In the genomic region with DNA sequence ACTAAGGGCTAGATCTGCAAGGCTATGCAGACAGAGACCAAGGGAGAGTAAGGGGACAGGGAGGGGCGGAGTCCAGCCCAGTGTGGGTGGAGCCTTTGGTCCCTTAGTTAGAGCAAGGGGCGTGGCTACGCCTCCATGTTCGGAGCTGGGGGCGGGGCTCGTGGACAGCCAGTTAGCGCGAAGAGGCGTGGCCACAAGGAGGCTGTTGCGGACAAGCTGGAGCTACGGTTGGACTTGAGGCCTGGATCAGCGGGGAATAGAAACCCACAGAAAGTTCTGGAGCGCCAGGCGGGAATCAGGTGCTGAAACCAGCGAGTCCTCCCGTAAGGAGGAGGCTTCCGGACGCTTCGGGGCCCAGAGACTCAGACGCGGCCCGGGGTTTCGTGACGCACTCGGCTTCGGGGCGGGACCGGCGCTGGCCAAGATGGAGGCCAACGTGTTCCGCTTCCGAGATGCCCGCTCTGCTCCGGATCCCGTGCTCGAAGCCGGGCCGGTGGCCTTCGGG, we compare ENCODE assay signal across 8 mouse cellular contexts. TPM values are rescaled to one million over a fixed set of nuclear protein-coding genes. Genes with fewer than 3 reads are reported as not detected.
DNase-seq lines count a peak whose midpoint lies in the region; ATAC-seq and TF ChIP-seq lines count a peak whose summit lies in the region.

A gene (plus strand): TSS at position 171 of the 505 bp plus-strand sequence.

- H3K27ac ChIP-seq in bone marrow macrophage, adult 2 months (ENCODE audit: insufficient read depth, low read depth, low read length) = peak within 1 kb of the TSS; percentile 56
- peak within 1 kb of the TSS; percentile 87 for H3K27ac ChIP-seq in embryonic fibroblast, embryonic 13.5 days (ENCODE audit: insufficient read depth, low read length)
- H3K27ac ChIP-seq in kidney, embryonic 14.5 days (ENCODE audit: low read depth, low read length) = peak within 1 kb of the TSS; percentile 87
- peak within 1 kb of the TSS; percentile 95 for H3K27ac ChIP-seq in limb, embryonic 15.5 days

- TF ChIP-seq POLR2A in bone marrow macrophage, adult 2 months (IDR thresholded peaks at IDR 0.05; ENCODE audit: borderline replicate concordance, low read depth, low read length) = no peak; the same call in 1 of the 2 replicates
- peak; percentile 79 for TF ChIP-seq POLR2A in embryonic fibroblast, embryonic 13.5 days (IDR thresholded peaks at IDR 0.05; ENCODE audit: low read depth, low read length)

- WGBS in kidney, embryonic 14.5 days = under 1% methylated on average over 39 of the region's 39 CpGs
- WGBS in limb, embryonic 15.5 days = under 1% methylated on average over 39 of the region's 39 CpGs

- no peak for TF ChIP-seq CTCF in bone marrow macrophage, adult 2 months (IDR thresholded peaks at IDR 0.05; ENCODE audit: low read depth, low read length)
- no peak for TF ChIP-seq CTCF in embryonic fibroblast, embryonic 13.5 days (IDR thresholded peaks at IDR 0.05; ENCODE audit: borderline replicate concordance, insufficient read depth, low read length)

- peaks cover 7% of the 10 kb centered on the region; the same call in 1 of the 2 replicates for H3K27me3 ChIP-seq in kidney, embryonic 14.5 days (ENCODE audit: control insufficient read depth, insufficient read depth, low read length)
- peaks cover 22% of the 10 kb centered on the region for H3K27me3 ChIP-seq in limb, embryonic 15.5 days

- H3K4me1 ChIP-seq in bone marrow macrophage, adult 2 months (ENCODE audit: control insufficient read depth, insufficient read depth, low read length) = peaks cover 6% of the 10 kb centered on the region; the same call in 1 of the 2 replicates
- H3K4me1 ChIP-seq in embryonic fibroblast, embryonic 13.5 days (ENCODE audit: control insufficient read depth, insufficient read depth, low read length) = peaks cover 5% of the 10 kb centered on the region; the same call in 1 of the 2 replicates
- peaks cover 15% of the 10 kb centered on the region for H3K4me1 ChIP-seq in kidney, embryonic 14.5 days (ENCODE audit: control insufficient read depth, insufficient read depth, low read length)
- H3K4me1 ChIP-seq in limb, embryonic 15.5 days = peaks cover 9% of the 10 kb centered on the region

- peak within 1 kb of the TSS; percentile 90 for H3K4me2 ChIP-seq in kidney, embryonic 14.5 days (replicated peaks; ENCODE audit: low read depth, low read length)
- H3K4me2 ChIP-seq in limb, embryonic 15.5 days = peak within 1 kb of the TSS; percentile 72

- H3K9ac ChIP-seq in kidney, embryonic 14.5 days (ENCODE audit: low read depth, low read length) = peak within 1 kb of the TSS; percentile 81
- H3K9ac ChIP-seq in limb, embryonic 15.5 days = peak within 1 kb of the TSS; percentile 75

- ATAC-seq in kidney, embryonic 14.5 days (ENCODE audit: low FRiP score, low TSS enrichment) = peak; percentile 96
- ATAC-seq in limb, embryonic 15.5 days (ENCODE audit: insufficient number of reproducible peaks, low FRiP score, low TSS enrichment, low read depth) = peak; percentile 93

- H3K36me3 ChIP-seq in kidney, embryonic 14.5 days (ENCODE audit: control insufficient read depth, insufficient read depth, low read length) = peaks cover 24% of the 10 kb centered on the region
- peaks cover 21% of the 10 kb centered on the region for H3K36me3 ChIP-seq in limb, embryonic 15.5 days

- DNase-seq in A20 (ENCODE audit: low read depth, low spot score) = peak; percentile 99
- DNase-seq in heart, adult 9 months (ENCODE audit: low spot score in 2 of 2) = peak; percentile 93 to 94
- peak; percentile 77 to 86 for DNase-seq in monocyte, adult 2 months (ENCODE audit: low read depth in 1 of 2, low spot score in 2 of 2)
- peak; percentile 91 to 93 for DNase-seq in spleen, postnatal 36 days (ENCODE audit: low spot score in 2 of 2)

- peak within 1 kb of the TSS; percentile 91 for H3K4me3 ChIP-seq in bone marrow macrophage, adult 2 months (ENCODE audit: insufficient read depth, low read length)
- H3K4me3 ChIP-seq in embryonic fibroblast, embryonic 13.5 days (ENCODE audit: insufficient read depth, low read length) = peak within 1 kb of the TSS; percentile 73
- H3K4me3 ChIP-seq in kidney, embryonic 14.5 days (ENCODE audit: low read length) = peak within 1 kb of the TSS; percentile 90
- H3K4me3 ChIP-seq in limb, embryonic 15.5 days = peak within 1 kb of the TSS; percentile 90

- no peaks in the 10 kb centered on the region for H3K9me3 ChIP-seq in kidney, embryonic 14.5 days (ENCODE audit: control insufficient read depth, low read length)
- H3K9me3 ChIP-seq in limb, embryonic 15.5 days = no peaks in the 10 kb centered on the region

RNA-seq across cellular contexts. Expression of the gene that starts here (rescaled TPM):
- 8.4 and 9.4 TPM in 2 replicates for polyA plus RNA-seq in bone marrow macrophage, adult 2 months (2012; ENCODE audit: insufficient read depth, insufficient read length, missing spikeins)
- 4.3 and 5.6 TPM in 2 replicates for polyA plus RNA-seq in embryonic fibroblast, embryonic 13.5 days (2011; ENCODE audit: insufficient read length, low read depth, missing spikeins)
- polyA plus RNA-seq in kidney, embryonic 14.5 days (2014; fragmentation: Nextera tagmentation; extraction: Ambion mirVana) = 13.2 and 15.6 TPM in 2 replicates
- 7.2 and 10.2 TPM in 2 replicates for polyA plus RNA-seq in limb, embryonic 15.5 days (2015; fragmentation: Nextera tagmentation; extraction: Ambion mirVana)

Comparison
In these comparisons a context has a peak if more than half of its experiments do, and no peak if none do; other contexts are left out.
1. Peak in every context shown above with its lines: DNase-seq, ATAC-seq, H3K4me3 ChIP-seq and H3K27ac ChIP-seq.